Mouse (Mus musculus): ENCODE measurements around the gene Camk1d. TPM values are rescaled to one million over a fixed set of nuclear protein-coding genes. Genes with fewer than 3 reads are reported as not detected.

The Camk1d gene
- polyA plus RNA-seq, 1 experiment: 25.6 TPM

DNA sequence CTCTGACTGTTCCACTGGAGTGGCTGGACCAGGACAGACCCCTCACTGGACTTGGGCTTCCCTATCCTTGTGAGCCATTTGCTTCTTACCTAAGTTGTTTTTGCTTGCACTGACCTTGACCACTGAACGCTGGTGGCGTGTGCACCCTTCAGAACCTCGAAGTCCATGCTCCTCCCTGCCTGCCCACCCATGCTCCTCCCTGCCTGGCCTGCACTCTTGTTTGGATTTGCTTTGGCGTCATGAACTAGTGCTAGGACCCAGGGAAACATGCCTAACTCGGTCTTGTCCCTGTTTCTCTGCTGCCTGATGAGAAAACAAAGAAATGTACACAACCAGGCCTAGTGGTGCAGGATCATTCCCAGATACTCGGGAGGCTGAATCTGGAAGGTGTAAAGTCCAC, 40.5 kb downstream of the Camk1d start:
- Histone ChIP-seq H3K27me3 (ENCODE audit: control insufficient read depth, insufficient read depth, low read length) (no peaks in the 10 kb centered on the region), H3K4me1 (ENCODE audit: control insufficient read depth, insufficient read depth, low read length) (peaks cover 21% of the 10 kb centered on the region), H3K27ac (ENCODE audit: insufficient read depth, low read length) (no peak overlapping the region), H3K4me3 (replicated peaks; ENCODE audit: insufficient read depth, low read depth, low read length) (no peak overlapping the region)
- DNase-seq: no peak
- WGBS: 91% methylated on average over 6 of the region's 6 CpGs
- TF ChIP-seq POLR2A (IDR thresholded peaks at IDR 0.05; ENCODE audit: borderline replicate concordance, insufficient read depth, low read length): no peak

GRCm38 (mm10) chr2:5672906-5673589, 41.3 kb downstream of the Camk1d start:
- Histone ChIP-seq H3K4me3 (replicated peaks; ENCODE audit: insufficient read depth, low read depth, low read length) (no peak overlapping the region), H3K27me3 (ENCODE audit: control insufficient read depth, insufficient read depth, low read length) (no peaks in the 10 kb centered on the region), H3K4me1 (ENCODE audit: control insufficient read depth, insufficient read depth, low read length) (peaks cover 21% of the 10 kb centered on the region), H3K27ac (ENCODE audit: insufficient read depth, low read length) (no peak overlapping the region)
- TF ChIP-seq CTCF (IDR thresholded peaks at IDR 0.05; ENCODE audit: borderline replicate concordance, insufficient read depth, low read depth, low read length) (no peak), POLR2A (IDR thresholded peaks at IDR 0.05; ENCODE audit: borderline replicate concordance, insufficient read depth, low read length) (no peak)
- no peak for DNase-seq
- 45% methylated on average over 7 of the region's 7 CpGs for WGBS

DNA sequence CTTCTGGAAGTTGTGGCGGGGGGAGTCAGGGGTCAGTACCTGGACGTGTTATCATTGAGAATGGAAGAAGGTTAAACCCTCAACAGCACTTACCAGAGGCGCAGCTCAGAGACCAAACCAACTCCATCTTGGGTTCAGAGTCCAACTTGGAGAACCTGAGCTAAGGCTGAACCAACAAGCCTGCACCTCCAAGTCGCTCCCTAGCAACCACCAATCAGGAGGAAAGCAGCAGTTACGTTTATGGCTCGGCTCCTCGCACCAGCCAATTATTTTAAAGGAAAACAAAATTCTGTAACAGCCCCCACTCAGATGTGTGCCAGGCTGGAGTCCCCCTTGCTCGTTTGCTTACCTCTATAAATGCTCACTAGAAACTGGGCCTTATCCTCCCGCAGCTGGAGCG, 44.2 kb downstream of the Camk1d start:
- Histone ChIP-seq H3K4me1 (ENCODE audit: control insufficient read depth, insufficient read depth, low read length) (peaks cover 10% of the 10 kb centered on the region; the same call in 1 of the 2 replicates), H3K27me3 (ENCODE audit: control insufficient read depth, insufficient read depth, low read length) (no peaks in the 10 kb centered on the region), H3K27ac (ENCODE audit: insufficient read depth, low read length) (no peak overlapping the region), H3K4me3 (replicated peaks; ENCODE audit: insufficient read depth, low read depth, low read length) (no peak overlapping the region)
- WGBS: 95% methylated on average over 10 of the region's 10 CpGs
- DNase-seq: no peak
- no peak for TF ChIP-seq CTCF (IDR thresholded peaks at IDR 0.05; ENCODE audit: borderline replicate concordance, insufficient read depth, low read depth, low read length)
- no peak for TF ChIP-seq POLR2A (IDR thresholded peaks at IDR 0.05; ENCODE audit: borderline replicate concordance, insufficient read depth, low read length)

GRCm38 (mm10) chr2:5669498-5670040, 44.7 kb downstream of the Camk1d start:
- WGBS: 91% methylated on average over 15 of the region's 15 CpGs

DNA sequence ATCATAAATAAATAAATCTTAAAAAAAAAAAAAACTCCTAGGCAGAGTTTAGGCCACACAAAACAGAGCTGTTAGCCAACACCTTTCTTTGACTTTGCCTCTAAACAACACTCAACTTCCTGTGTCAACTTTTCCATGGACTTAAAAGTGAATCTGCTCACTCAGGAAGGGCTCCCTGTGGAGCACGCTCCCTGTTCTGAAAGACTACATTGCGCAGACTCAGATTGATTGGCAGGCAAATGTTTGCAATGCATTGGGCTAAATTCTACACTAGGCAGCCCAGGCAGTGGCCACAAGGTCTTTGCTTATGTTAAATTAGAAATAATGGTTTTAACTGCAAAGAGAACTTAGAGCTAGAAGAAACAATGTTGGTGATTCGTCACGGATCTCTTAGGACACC, 45.4 kb downstream of the Camk1d start:
- Histone ChIP-seq H3K27ac (ENCODE audit: insufficient read depth, low read length) (no peak overlapping the region), H3K27me3 (ENCODE audit: control insufficient read depth, insufficient read depth, low read length) (no peaks in the 10 kb centered on the region), H3K4me3 (replicated peaks; ENCODE audit: insufficient read depth, low read depth, low read length) (no peak overlapping the region), H3K4me1 (ENCODE audit: control insufficient read depth, insufficient read depth, low read length) (0 out of 2 replicates have a peak, but pooled peaks cover 2% of the 10 kb centered on the region)
- WGBS: 82% methylated on average over 4 of the region's 4 CpGs
- TF ChIP-seq CTCF (IDR thresholded peaks at IDR 0.05; ENCODE audit: borderline replicate concordance, insufficient read depth, low read depth, low read length) (no peak), POLR2A (IDR thresholded peaks at IDR 0.05; ENCODE audit: borderline replicate concordance, insufficient read depth, low read length) (no peak)
- DNase-seq: no peak

More at GRCm38 (mm10) chr2:5669498-5670040, 44.7 kb downstream of the Camk1d start:
- Histone ChIP-seq H3K4me1 (ENCODE audit: control insufficient read depth, insufficient read depth, low read length) (peaks cover 5% of the 10 kb centered on the region; the same call in 1 of the 2 replicates), H3K27ac (ENCODE audit: insufficient read depth, low read length) (no peak overlapping the region), H3K4me3 (replicated peaks; ENCODE audit: insufficient read depth, low read depth, low read length) (no peak overlapping the region), H3K27me3 (ENCODE audit: control insufficient read depth, insufficient read depth, low read length) (no peaks in the 10 kb centered on the region)
- DNase-seq: no peak
- no peak for TF ChIP-seq CTCF (IDR thresholded peaks at IDR 0.05; ENCODE audit: borderline replicate concordance, insufficient read depth, low read depth, low read length)
- TF ChIP-seq POLR2A (IDR thresholded peaks at IDR 0.05; ENCODE audit: borderline replicate concordance, insufficient read depth, low read length): no peak

DNA sequence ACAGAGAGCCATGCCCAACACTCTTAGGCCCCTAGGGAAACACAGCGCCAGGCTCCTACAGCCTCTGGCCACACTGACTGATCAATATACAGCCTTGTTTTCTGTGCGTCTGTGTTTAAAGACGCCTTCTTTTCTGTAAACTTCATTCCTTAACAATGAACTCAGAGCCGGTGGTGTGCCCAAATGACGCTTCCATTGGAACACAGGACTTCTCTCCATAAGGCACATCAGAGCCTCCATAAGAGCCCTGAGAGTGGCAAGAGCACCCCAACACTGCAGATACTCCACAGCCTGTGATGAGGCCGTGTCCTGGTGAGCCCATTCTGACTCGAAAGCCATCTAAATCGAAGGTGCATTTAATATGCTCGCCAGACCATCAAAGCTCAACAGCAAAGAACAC, 50.8 kb downstream of the Camk1d start:
- no peak for TF ChIP-seq POLR2A (IDR thresholded peaks at IDR 0.05; ENCODE audit: borderline replicate concordance, insufficient read depth, low read length)
- TF ChIP-seq CTCF (IDR thresholded peaks at IDR 0.05; ENCODE audit: borderline replicate concordance, insufficient read depth, low read depth, low read length): no peak
- H3K27ac ChIP-seq (ENCODE audit: insufficient read depth, low read length): no peak overlapping the region
- no peaks in the 10 kb centered on the region; the same call in 1 of the 2 replicates for H3K27me3 ChIP-seq (ENCODE audit: control insufficient read depth, insufficient read depth, low read length)
- DNase-seq: no peak
- 92% methylated on average over 9 of the region's 9 CpGs for WGBS
- no peak overlapping the region for H3K4me3 ChIP-seq (replicated peaks; ENCODE audit: insufficient read depth, low read depth, low read length)
- no peaks in the 10 kb centered on the region; the same call in 1 of the 2 replicates for H3K4me1 ChIP-seq (ENCODE audit: control insufficient read depth, insufficient read depth, low read length)

- no peak overlapping the region for H3K27ac ChIP-seq (ENCODE audit: insufficient read depth, low read length)
- 77% methylated on average over 5 of the region's 5 CpGs for WGBS
- TF ChIP-seq POLR2A (IDR thresholded peaks at IDR 0.05; ENCODE audit: borderline replicate concordance, insufficient read depth, low read length) (no peak), CTCF (IDR thresholded peaks at IDR 0.05; ENCODE audit: borderline replicate concordance, insufficient read depth, low read depth, low read length) (no peak)
- H3K27me3 ChIP-seq (ENCODE audit: control insufficient read depth, insufficient read depth, low read length): no peaks in the 10 kb centered on the region; the same call in 1 of the 2 replicates
- no peaks in the 10 kb centered on the region; the same call in 1 of the 2 replicates for H3K4me1 ChIP-seq (ENCODE audit: control insufficient read depth, insufficient read depth, low read length)
- H3K4me3 ChIP-seq (replicated peaks; ENCODE audit: insufficient read depth, low read depth, low read length): no peak overlapping the region
- no peak for DNase-seq
Observed at GRCm38 (mm10) chr2:5661946-5662345, 52.4 kb downstream of the Camk1d start.

DNA sequence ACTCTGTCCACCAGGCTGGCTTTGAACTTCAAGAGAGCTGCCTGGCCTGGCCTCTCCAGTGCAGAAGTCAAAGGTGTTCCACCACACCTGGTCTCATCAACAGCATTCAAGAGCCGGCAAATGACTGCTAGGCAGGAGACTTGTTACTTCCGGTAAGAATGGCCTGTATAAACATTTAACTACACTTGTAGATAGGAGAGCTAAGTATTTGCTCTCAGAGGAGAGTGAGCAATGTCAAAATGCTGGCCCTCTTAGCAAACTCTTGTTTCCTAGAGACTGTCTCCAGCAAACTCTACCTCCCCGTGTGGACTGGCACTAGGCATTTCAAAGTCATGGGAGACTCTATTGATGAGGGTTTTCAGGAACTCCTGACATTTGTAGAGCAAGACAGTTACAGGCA, 56.3 kb downstream of the Camk1d start:
- no peaks in the 10 kb centered on the region; the same call in 1 of the 2 replicates for H3K27me3 ChIP-seq (ENCODE audit: control insufficient read depth, insufficient read depth, low read length)
- H3K4me3 ChIP-seq (replicated peaks; ENCODE audit: insufficient read depth, low read depth, low read length): no peak overlapping the region
- H3K4me1 ChIP-seq (ENCODE audit: control insufficient read depth, insufficient read depth, low read length): peaks cover 2% of the 10 kb centered on the region; the same call in 1 of the 2 replicates
- 88% methylated on average over 3 of the region's 3 CpGs for WGBS
- no peak overlapping the region for H3K27ac ChIP-seq (ENCODE audit: insufficient read depth, low read length)
- no peak for TF ChIP-seq CTCF (IDR thresholded peaks at IDR 0.05; ENCODE audit: borderline replicate concordance, insufficient read depth, low read depth, low read length)
- no peak for TF ChIP-seq POLR2A (IDR thresholded peaks at IDR 0.05; ENCODE audit: borderline replicate concordance, insufficient read depth, low read length)
- no peak for DNase-seq
